Mouse (Mus musculus) embryonic facial prominence, embryonic 13.5 days (tissue): ENCODE results near the gene Ergic2. TPM values are rescaled to one million over a fixed set of nuclear protein-coding genes. Genes with fewer than 3 reads are reported as not detected.

Experiments
- ATAC-seq: fragments of 200-750 bp; cut with Nextera tagmentation; 2 replicates; pipeline ENCODE4 v1.8.0; 2017; ENCODE audit warnings: low read depth; ENCODE audit not compliant: insufficient number of reproducible peaks, insufficient read depth, low FRiP score, low TSS enrichment
- H3K27ac ChIP-seq: fragments of 300-500 bp; sonication (generic); 2 replicates; pipeline ENCODE4 v1.5.1; 2015; ENCODE audit warnings: moderate library complexity, mild to moderate bottlenecking, inconsistent platforms
- H3K27me3 ChIP-seq: fragments of 300-500 bp; sonication (generic); 2 replicates; pipeline ENCODE4 v1.6.1; 2015; ENCODE audit warnings: mild to moderate bottlenecking, inconsistent platforms
- H3K36me3 ChIP-seq: fragments of 300-500 bp; sonication (generic); 2 replicates; pipeline ENCODE4 v1.6.1; 2015; ENCODE audit warnings: mild to moderate bottlenecking, inconsistent platforms
- H3K4me1 ChIP-seq: fragments of 300-500 bp; sonication (generic); 2 replicates; pipeline ENCODE4 v1.6.1; 2015; ENCODE audit warnings: inconsistent platforms
- H3K4me2 ChIP-seq: fragments of 300-500 bp; sonication (generic); 2 replicates; pipeline ENCODE4 v1.6.1; 2015; ENCODE audit warnings: moderate library complexity, mild to moderate bottlenecking, inconsistent platforms
- H3K4me3 ChIP-seq: fragments of 300-500 bp; sonication (generic); 2 replicates; pipeline ENCODE4 v1.5.1; 2015; ENCODE audit warnings: mild to moderate bottlenecking, inconsistent platforms
- H3K9ac ChIP-seq: fragments of 300-500 bp; sonication (generic); 2 replicates; pipeline ENCODE4 v1.6.1; 2015; ENCODE audit warnings: mild to moderate bottlenecking, inconsistent platforms
- H3K9me3 ChIP-seq: fragments of 300-500 bp; sonication (generic); 2 replicates; pipeline ENCODE4 v1.6.1; 2016; ENCODE audit warnings: inconsistent platforms
- WGBS: fragments of 180-500 bp; shearing (Covaris S2); methylation state at CpG from one replicate; pipeline ENCODE4 v1.1.7; 2015; ENCODE audit warnings: mixed read lengths; 5-methylcytosine and 5-hydroxymethylcytosine counted together
- polyA plus RNA-seq: library from polyadenylated mRNA; unstranded; fragments of >200 nt; fragmentation: Nextera tagmentation; extraction: Ambion mirVana; gene quantifications from 2 replicates; pipeline ENCODE4 v1.2.1, GENCODE M21; 2015

Gene Ergic2
- polyA plus RNA-seq, 1 experiment from 2014 or later: 225 TPM

DNA sequence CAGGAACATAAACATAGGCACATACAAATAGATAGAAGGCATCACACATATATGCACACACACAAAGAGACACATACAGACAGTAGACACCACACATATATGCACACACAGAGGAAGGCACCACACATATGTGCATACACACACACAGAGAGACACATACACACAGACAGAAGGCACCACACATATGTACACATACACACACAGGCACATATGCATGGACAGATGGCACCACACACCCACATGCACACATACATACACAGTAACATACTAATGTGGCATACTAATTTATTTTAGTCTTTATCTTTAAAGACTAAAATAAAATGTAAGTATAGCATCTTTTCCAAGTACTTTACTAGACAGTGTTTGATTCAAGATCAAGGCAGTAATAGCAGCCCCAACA is 78.6 kb downstream of the Ergic2 start:
- Histone ChIP-seq H3K9ac (no peak overlapping the region), H3K4me2 (no peak overlapping the region), H3K27me3 (0 out of 2 replicates have a peak, but pooled peaks cover 3% of the 10 kb centered on the region), H3K36me3 (no peaks in the 10 kb centered on the region), H3K4me3 (no peak overlapping the region), H3K9me3 (no peaks in the 10 kb centered on the region), H3K4me1 (no peaks in the 10 kb centered on the region), H3K27ac (no peak overlapping the region)
- ATAC-seq: no peak

GRCm38 (mm10) chr6:148132314-148132713 is 79.9 kb downstream of the Ergic2 start:
- no peak for ATAC-seq
- no peaks in the 10 kb centered on the region for H3K4me1 ChIP-seq
- H3K9ac ChIP-seq: no peak overlapping the region
- 60% methylated on average over 10 of the region's 10 CpGs for WGBS
- H3K4me2 ChIP-seq: no peak overlapping the region
- H3K9me3 ChIP-seq: no peaks in the 10 kb centered on the region
- no peak overlapping the region for H3K4me3 ChIP-seq
- H3K36me3 ChIP-seq: no peaks in the 10 kb centered on the region
- no peak overlapping the region for H3K27ac ChIP-seq
- no peaks in the 10 kb centered on the region for H3K27me3 ChIP-seq

Other genes with a start within 250 kb of the Ergic2 start
- gene Far2, start 165.1 kb downstream of the Ergic2 start, polyA plus RNA-seq: 10.4 and 11.1 TPM in 2 replicates
- gene Tmtc1, start 232.0 kb upstream of the Ergic2 start, polyA plus RNA-seq: 1.7 TPM in 2 replicates